Mouse (Mus musculus) frontal cortex, adult (tissue): Measurements from ENCODE around the gene Bco2.
A peak's percentile ranks its signal among the peaks of the same experiment; 100 is the strongest.

Source experiments
- ATAC-seq: cut with Nextera tagmentation; 2 replicates; pipeline ENCODE4 v1.9.2; 2017; ENCODE audit warnings: mild to moderate bottlenecking, moderate library complexity, mixed read lengths; ENCODE audit not compliant: low TSS enrichment

The Bco2 gene

GRCm38 (mm10) chr9:50515462-50515861 lies 39.5 kb downstream of the Bco2 start:
- no peak for ATAC-seq

DNA sequence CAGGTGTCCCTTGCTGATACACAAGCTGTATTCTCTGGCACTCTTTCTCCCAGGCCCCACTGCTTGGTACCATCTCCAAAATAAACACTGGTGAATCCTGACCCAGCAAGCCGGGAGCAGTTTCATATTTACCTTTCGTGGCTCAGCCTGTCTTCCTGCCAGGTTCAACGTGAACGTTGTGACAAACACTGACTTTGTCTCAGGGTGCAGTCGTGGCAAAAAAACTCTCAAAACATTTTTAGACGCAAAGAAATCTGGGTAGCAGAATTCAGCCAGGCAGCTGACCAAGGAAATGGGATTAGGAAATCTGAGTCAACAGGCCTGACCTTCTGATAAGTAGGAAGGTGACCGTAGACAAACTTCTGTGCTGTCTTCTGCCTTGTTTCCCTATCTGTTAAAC lies 47.4 kb downstream of the Bco2 start:
- ATAC-seq, result no peak

DNA sequence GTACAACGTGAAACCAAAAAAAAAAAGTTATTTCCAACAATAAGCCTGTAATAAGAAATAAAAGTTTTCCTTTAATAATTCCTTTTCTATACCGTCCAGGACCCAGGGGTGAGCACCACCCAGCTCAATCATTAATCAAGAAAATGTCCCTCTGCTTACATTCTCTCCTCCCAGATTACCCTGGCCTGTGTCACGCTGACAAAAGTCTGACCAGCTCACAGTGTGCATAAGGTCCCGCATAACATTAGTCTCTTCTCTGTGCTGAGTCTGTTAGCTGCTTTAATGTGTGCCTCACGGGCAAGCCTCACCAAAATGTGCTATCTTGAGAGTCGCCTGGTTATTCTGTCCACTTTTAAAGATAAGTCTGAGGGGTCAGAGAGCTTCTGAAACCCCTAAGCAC lies 49.6 kb downstream of the Bco2 start:
- ATAC-seq, result no peak

DNA sequence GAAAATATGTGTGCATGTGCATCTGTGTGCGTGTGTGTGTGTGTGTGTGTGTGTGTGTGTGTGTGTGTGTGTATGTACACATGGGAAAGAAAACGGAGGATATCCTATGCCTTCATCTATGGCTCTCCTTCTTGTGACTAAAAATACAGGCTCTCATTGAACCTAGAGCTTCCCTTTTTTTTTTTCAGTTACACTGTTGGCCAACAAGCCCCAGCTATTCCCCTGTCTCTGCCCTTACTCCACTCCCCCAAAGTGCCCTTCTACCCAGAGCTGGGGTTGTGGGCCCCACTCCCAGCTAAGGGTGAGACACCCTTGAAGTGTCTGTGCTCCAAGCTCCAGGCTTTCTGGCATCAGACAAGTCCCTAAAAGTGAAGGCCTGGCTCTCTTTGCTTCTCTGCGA lies 52.0 kb downstream of the Bco2 start:
- no peak for ATAC-seq

GRCm38 (mm10) chr9:50500974-50501501 lies 53.9 kb downstream of the Bco2 start:
- ATAC-seq, result peak; percentile 67; the same call in 1 of the 2 replicates

- no peak for ATAC-seq
Measured at GRCm38 (mm10) chr9:50500467-50500973, 54.5 kb downstream of the Bco2 start.

DNA sequence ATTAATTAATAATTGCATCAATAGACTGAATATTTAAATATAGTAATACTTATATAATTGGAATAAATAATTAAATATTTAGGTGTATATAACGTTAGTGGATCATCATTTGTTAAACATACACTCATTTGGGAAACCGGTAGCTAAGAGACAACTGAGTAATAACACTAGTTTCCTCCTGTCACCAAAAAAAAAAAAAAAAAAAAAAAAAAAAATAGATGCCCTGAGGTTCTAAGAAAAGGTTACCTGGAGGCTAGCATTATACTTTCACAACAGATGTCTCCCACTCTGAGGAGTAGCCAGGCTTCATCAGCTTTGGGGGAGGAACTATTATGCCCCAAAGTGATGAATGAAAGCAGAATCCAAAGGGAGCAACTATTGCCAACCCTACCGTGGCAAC lies 55.2 kb downstream of the Bco2 start:
- no peak for ATAC-seq

- ATAC-seq, result no peak
Measured at GRCm38 (mm10) chr9:50498815-50499214, 56.2 kb downstream of the Bco2 start.

GRCm38 (mm10) chr9:50497536-50497935 lies 57.4 kb downstream of the Bco2 start:
- no peak for ATAC-seq

DNA sequence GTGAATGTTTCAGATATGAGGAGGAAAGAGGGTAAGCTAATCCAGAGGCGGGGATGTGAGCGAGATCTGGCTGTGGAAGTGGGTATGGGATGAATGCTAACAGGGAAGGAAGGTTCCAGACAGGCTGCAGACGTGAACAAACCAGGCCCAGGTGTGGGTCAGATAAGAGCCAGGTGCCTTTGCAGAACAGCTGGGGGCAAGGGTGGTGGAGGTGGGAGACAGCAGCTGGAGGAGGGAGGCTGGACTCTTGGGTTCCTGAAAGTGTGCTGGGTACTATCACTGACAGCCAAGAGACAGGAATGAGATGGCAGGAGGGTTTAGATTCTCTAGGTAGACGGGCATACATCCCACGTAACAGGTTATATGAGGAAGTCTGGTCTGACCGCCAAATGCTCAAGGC lies 57.9 kb downstream of the Bco2 start:
- ATAC-seq, result no peak

DNA sequence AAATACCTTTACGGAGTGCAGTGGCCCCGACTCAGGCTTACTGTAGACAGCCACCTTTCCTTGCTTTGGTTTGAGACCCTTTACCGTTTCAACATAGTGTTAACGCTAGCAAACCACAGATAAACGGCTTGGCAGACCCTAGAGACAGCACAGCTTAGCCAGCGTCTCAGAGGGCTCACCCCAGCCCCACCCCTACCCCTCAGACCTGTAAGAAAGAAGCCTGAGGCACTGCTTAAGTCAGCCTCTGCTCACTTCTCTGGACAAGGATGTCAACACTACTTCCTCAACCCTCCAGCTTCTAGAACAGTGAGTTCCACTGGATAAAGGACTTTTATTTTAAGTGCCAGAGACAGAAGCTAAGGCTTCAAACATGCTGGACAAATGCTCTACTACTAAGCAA lies 58.4 kb downstream of the Bco2 start:
- ATAC-seq, result no peak; the same call in 1 of the 2 replicates

GRCm38 (mm10) chr9:50496151-50496505 lies 58.9 kb downstream of the Bco2 start:
- no peak for ATAC-seq

DNA sequence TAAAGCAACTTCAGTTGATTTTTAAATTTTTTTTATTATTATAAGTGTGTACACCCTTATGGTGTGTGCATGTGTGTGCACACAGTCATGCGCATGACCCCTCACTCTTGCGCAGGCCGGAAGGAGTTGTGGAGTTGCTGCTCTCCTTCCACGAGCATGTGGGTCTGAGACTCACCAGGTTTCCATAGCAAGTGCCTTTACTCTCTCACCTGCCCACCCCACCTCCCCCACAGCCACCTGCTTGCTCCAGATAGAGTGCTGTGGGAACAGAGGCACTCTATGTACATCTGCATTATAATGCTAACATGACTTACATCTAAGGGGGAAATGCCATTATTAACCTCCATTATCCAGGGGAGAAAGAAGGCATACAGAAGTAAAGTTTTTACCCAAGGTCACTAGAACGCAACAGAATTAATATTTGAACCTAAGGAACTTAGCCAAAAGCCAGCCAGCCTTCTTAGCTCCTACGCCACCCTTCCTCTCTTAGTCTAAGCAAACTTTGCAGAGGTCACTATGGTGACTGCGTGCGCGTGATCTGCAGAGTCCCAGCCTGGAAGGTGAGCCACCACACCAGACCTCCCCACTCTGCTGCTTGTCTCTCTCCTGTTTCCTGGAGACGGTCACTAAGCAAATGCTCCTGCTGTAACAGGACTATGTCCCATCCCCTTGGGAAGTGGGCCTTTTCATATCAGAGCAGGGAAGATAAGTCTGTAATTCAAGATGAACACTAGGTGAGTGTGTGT lies 59.4 kb downstream of the Bco2 start:
- no peak for ATAC-seq

DNA sequence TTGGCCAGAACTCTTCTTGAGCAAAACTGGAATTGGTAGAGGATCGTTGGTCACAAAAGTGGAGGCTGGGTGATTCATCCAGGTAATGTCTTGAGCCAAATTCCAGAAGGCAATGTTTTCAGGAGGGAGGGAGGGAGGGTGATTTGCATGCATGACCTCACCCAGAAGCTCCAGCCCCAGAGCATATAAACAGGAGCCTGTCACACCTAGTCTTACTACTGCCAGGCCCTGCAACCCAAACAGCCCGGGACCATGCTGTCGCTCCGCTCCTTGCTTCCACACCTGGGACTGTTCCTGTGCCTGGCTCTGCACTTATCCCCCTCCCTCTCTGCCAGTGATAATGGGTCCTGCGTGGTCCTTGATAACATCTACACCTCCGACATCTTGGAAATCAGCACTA lies 60.7 kb downstream of the Bco2 start, which contains the start of gene Plet1:
Gene Plet1, plus strand, starts transcription at position 215 of the 400 bp plus-strand sequence.
- ATAC-seq, result no peak

GRCm38 (mm10) chr9:50493777-50494176 lies 61.2 kb downstream of the Bco2 start:
- ATAC-seq, result no peak

DNA sequence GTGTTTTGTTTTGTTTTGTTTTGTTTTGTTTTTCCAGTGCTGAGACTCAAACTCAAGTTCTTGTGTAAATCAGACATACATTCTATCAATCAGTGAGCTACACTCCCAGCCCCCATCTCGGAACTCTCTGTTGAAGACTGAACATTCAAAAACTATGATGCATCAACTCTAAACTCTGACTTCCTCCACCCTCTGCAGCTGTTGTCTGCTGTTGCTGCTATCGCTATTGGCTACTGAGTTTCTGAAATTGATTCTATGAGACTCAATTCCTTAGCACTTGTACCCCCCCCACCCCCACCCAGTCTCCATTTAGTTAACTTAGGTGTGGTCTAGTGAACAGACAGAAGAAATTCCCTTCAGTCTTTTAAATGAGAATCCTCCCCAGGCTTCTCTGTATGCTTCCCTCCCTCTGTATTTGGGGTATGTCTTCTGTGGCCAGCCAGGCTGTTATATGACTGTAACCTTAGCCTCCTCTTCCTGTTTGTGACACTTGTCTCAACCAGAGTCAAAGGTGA lies 63.4 kb downstream of the Bco2 start:
- ATAC-seq, result no peak

DNA sequence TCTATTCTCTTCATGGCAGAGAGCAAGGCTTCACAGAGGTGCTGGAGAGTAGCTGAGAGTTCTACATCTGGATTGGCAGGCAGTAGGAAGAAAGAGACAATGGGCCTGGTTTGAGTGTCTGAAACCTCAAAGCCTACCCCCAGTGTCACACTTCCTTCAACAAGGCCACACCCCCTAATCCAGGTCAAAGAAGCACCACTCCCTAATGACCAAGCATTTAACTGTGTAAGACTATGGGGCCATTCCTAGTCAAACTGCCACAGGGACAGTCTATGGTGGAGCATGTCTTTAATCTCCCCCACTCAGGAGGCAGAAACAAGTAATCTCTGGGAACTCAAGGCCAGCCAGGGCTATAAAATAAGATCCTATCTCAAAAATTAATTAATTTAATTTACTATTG lies 64.1 kb downstream of the Bco2 start:
- ATAC-seq, result no peak

DNA sequence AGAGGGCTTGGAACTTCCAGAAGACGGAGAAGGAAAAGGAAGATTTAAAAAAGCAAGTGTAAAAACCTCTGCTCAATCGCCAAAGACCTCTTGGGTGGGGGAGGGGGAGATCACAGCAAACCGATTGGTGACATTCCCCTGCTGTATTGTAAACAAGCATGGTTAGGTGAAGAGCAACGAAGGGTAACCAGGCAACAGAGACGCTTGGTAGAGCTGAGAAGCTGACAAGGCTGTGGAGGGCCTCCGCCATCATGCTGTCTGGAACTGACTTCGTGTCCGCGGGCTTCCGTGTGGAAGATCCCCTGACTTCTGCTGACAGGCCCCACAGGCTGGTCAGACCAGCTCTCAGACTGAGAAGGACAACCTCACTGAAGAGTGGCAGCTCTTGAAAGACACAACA lies 69.5 kb downstream of the Bco2 start:
- no peak for ATAC-seq
